In the genomic region with DNA sequence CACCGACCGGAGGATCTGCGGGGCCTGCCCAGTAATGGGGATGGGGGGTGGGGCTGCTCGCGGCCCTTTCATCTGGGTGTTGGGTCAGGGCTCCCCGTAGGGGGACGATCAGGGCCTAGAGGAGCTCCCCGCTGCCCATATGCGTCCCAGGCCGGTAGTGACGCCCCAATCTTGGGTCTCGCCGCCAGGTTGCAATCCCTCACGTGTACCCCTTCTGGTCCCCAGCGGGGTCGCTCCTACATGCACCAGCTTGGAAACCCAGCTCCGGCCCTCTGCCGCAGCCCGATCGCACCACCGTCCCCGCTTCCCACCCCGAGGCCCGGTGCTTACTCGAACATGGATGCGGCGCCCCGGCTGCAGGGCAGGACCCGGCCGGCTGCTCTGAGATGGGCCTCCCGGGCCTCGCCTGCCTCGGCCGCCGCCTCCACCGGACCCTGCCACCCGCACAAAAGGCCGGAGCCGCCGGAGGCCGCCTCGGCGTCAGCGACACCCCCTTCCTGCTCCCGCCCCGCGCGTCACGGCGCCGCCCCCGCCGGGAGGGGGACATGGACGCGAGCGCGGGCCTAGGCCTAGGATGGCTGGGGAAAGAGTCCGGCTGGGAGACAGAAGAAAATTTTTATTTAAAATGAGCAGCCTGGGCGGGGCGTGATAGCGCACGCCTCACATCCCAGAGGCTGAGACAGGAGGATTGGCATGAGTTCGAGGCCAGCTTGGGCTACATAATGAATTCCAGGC, we compare ENCODE assay signal across 8 mouse cellular contexts. TPM values are rescaled to one million over a fixed set of nuclear protein-coding genes. Genes with fewer than 3 reads are reported as not detected.
A peak's percentile ranks its signal among the peaks of the same experiment; 100 is the strongest.
DNase-seq lines count a peak whose midpoint lies in the region; ATAC-seq and TF ChIP-seq lines count a peak whose summit lies in the region.

No protein-coding gene starts in this region.

- H3K36me3 ChIP-seq in forebrain, embryonic 12.5 days (replicated peaks), result peaks cover 16% of the 10 kb centered on the region
- H3K36me3 ChIP-seq in heart, postnatal 0 days (replicated peaks; ENCODE audit: control insufficient read depth, insufficient read depth, low read length), result no peaks in the 10 kb centered on the region
- H3K36me3 ChIP-seq in liver, embryonic 16.5 days (ENCODE audit: control insufficient read depth, insufficient read depth), result no peaks in the 10 kb centered on the region
- H3K36me3 ChIP-seq in neural tube, embryonic 12.5 days, result peaks cover 11% of the 10 kb centered on the region
- no peaks in the 10 kb centered on the region for H3K36me3 ChIP-seq in stomach, postnatal 0 days (ENCODE audit: control insufficient read depth, insufficient read depth, low read length)

- H3K27ac ChIP-seq in brown adipose tissue, adult 24 weeks (replicated peaks; ENCODE audit: low read depth, low read length), result peak overlapping the region; percentile 94
- peak overlapping the region; percentile 96 for H3K27ac ChIP-seq in forebrain, embryonic 12.5 days
- H3K27ac ChIP-seq in heart, postnatal 0 days (ENCODE audit: low read depth), result peak overlapping the region; percentile 98
- H3K27ac ChIP-seq in liver, embryonic 16.5 days (ENCODE audit: low read length), result peak overlapping the region; percentile 86
- H3K27ac ChIP-seq in neural tube, embryonic 12.5 days, result peak overlapping the region; percentile 95
- peak overlapping the region; percentile 96 for H3K27ac ChIP-seq in stomach, postnatal 0 days (replicated peaks)

- peak overlapping the region; percentile 69 for H3K4me2 ChIP-seq in forebrain, embryonic 12.5 days
- peak overlapping the region; percentile 87 for H3K4me2 ChIP-seq in heart, postnatal 0 days (ENCODE audit: low read depth, low read length)
- peak overlapping the region; percentile 82 for H3K4me2 ChIP-seq in liver, embryonic 16.5 days (ENCODE audit: low read depth, low read length)
- H3K4me2 ChIP-seq in neural tube, embryonic 12.5 days (replicated peaks), result peak overlapping the region; percentile 77
- H3K4me2 ChIP-seq in stomach, postnatal 0 days (replicated peaks; ENCODE audit: low read depth), result peak overlapping the region; percentile 63

- DNase-seq in CD8-positive naive resting alpha-beta T cell, adult 2 months (ENCODE audit: low read depth in 2 of 2, low spot score in 2 of 2), result peak; percentile 41 to 60
- DNase-seq in heart, postnatal 0 days (ENCODE audit: low spot score), result peak; percentile 79
- DNase-seq in kidney, postnatal 36 days, result peak; percentile 89 to 94
- DNase-seq in stomach, postnatal 0 days (ENCODE audit: low spot score), result peak; percentile 88

- peak; percentile 3; the same call in 1 of the 2 replicates for TF ChIP-seq CTCF in heart, postnatal 0 days (IDR thresholded peaks at IDR 0.05; ENCODE audit: low read depth)
- TF ChIP-seq CTCF in stomach, postnatal 0 days (IDR thresholded peaks at IDR 0.05; ENCODE audit: low read depth), result peak; percentile 8; the same call in 1 of the 2 replicates

- no peaks in the 10 kb centered on the region for H3K27me3 ChIP-seq in forebrain, embryonic 12.5 days
- H3K27me3 ChIP-seq in heart, postnatal 0 days (ENCODE audit: control insufficient read depth, insufficient read depth, low read length), result no peaks in the 10 kb centered on the region
- H3K27me3 ChIP-seq in liver, embryonic 16.5 days (ENCODE audit: control insufficient read depth, insufficient read depth, low read depth, low read length), result no peaks in the 10 kb centered on the region
- H3K27me3 ChIP-seq in neural tube, embryonic 12.5 days (replicated peaks), result no peaks in the 10 kb centered on the region
- no peaks in the 10 kb centered on the region for H3K27me3 ChIP-seq in stomach, postnatal 0 days (ENCODE audit: control insufficient read depth, insufficient read depth, low read length)

- H3K4me1 ChIP-seq in brown adipose tissue, adult 24 weeks (ENCODE audit: control insufficient read depth, insufficient read depth, insufficient read length, low read length), result peaks cover 20% of the 10 kb centered on the region
- peaks cover 44% of the 10 kb centered on the region for H3K4me1 ChIP-seq in forebrain, embryonic 12.5 days
- peaks cover 44% of the 10 kb centered on the region for H3K4me1 ChIP-seq in heart, postnatal 0 days (ENCODE audit: control insufficient read depth, insufficient read depth)
- H3K4me1 ChIP-seq in liver, embryonic 16.5 days (ENCODE audit: control insufficient read depth, low read depth, low read length), result peaks cover 40% of the 10 kb centered on the region
- H3K4me1 ChIP-seq in neural tube, embryonic 12.5 days, result peaks cover 31% of the 10 kb centered on the region
- H3K4me1 ChIP-seq in stomach, postnatal 0 days (replicated peaks; ENCODE audit: control insufficient read depth, insufficient read depth), result 0 out of 2 replicates have a peak, but pooled peaks cover 4% of the 10 kb centered on the region

- peak; percentile 89 for ATAC-seq in forebrain, embryonic 12.5 days (ENCODE audit: low FRiP score)
- ATAC-seq in heart, postnatal 0 days (ENCODE audit: insufficient read depth, low read depth), result peak; percentile 86
- ATAC-seq in liver, embryonic 16.5 days (ENCODE audit: low read depth), result peak; percentile 84
- peak; percentile 59 for ATAC-seq in neural tube, embryonic 12.5 days (ENCODE audit: low FRiP score, low read depth)
- peak; percentile 89 for ATAC-seq in stomach, postnatal 0 days (ENCODE audit: low FRiP score, low TSS enrichment)

- H3K9ac ChIP-seq in forebrain, embryonic 12.5 days, result peak overlapping the region; percentile 96
- H3K9ac ChIP-seq in heart, postnatal 0 days (replicated peaks; ENCODE audit: low read depth, low read length), result peak overlapping the region; percentile 88
- H3K9ac ChIP-seq in liver, embryonic 16.5 days (ENCODE audit: low read depth, low read length), result peak overlapping the region; percentile 73
- H3K9ac ChIP-seq in neural tube, embryonic 12.5 days, result peak overlapping the region; percentile 98
- peak overlapping the region; percentile 78 for H3K9ac ChIP-seq in stomach, postnatal 0 days (ENCODE audit: low read length)

- under 1% methylated on average over 61 of the region's 63 CpGs for WGBS in forebrain, embryonic 12.5 days
- WGBS in heart, postnatal 0 days, result under 1% methylated on average over 63 of the region's 63 CpGs
- under 1% methylated on average over 62 of the region's 63 CpGs for WGBS in liver, embryonic 16.5 days (ENCODE audit: insufficient replicate concordance)
- under 1% methylated on average over 63 of the region's 63 CpGs for WGBS in neural tube, embryonic 12.5 days
- WGBS in stomach, postnatal 0 days, result 1% methylated on average over 56 of the region's 63 CpGs

- TF ChIP-seq EP300 in heart, postnatal 0 days (IDR thresholded peaks at IDR 0.05; ENCODE audit: low read depth), result no peak
- no peak for TF ChIP-seq EP300 in stomach, postnatal 0 days (optimal IDR thresholded peaks at IDR 0.05)

- H3K9me3 ChIP-seq in forebrain, embryonic 12.5 days, result no peaks in the 10 kb centered on the region
- no peaks in the 10 kb centered on the region for H3K9me3 ChIP-seq in heart, postnatal 0 days (replicated peaks; ENCODE audit: control insufficient read depth, low read length)
- no peaks in the 10 kb centered on the region for H3K9me3 ChIP-seq in liver, embryonic 16.5 days (replicated peaks; ENCODE audit: control insufficient read depth, low read length)
- H3K9me3 ChIP-seq in neural tube, embryonic 12.5 days, result no peaks in the 10 kb centered on the region
- no peaks in the 10 kb centered on the region for H3K9me3 ChIP-seq in stomach, postnatal 0 days (ENCODE audit: control insufficient read depth, low read length)

- peak overlapping the region; percentile 63 for H3K4me3 ChIP-seq in brown adipose tissue, adult 24 weeks (ENCODE audit: insufficient read depth, low read depth, low read length)
- H3K4me3 ChIP-seq in forebrain, embryonic 12.5 days (replicated peaks), result peak overlapping the region; percentile 86
- peak overlapping the region; percentile 85 for H3K4me3 ChIP-seq in heart, postnatal 0 days (ENCODE audit: low read depth, low read length)
- peak overlapping the region; percentile 74 for H3K4me3 ChIP-seq in liver, embryonic 16.5 days (ENCODE audit: low read depth, low read length)
- H3K4me3 ChIP-seq in neural tube, embryonic 12.5 days, result peak overlapping the region; percentile 84
- H3K4me3 ChIP-seq in stomach, postnatal 0 days (ENCODE audit: low read depth, low read length), result peak overlapping the region; percentile 57

RNA-seq across cellular contexts. Expression of a gene that starts 5.0 kb away (rescaled TPM):
- polyA plus RNA-seq in brown adipose tissue, adult 24 weeks (2012; ENCODE audit: insufficient read depth, insufficient read length, missing spikeins), result 24.7 and 34.9 TPM in 2 replicates
- 155 and 174 TPM in 2 replicates for polyA plus RNA-seq in forebrain, embryonic 12.5 days (2016; fragmentation: Nextera tagmentation; extraction: Ambion mirVana)
- 53.9 and 57.2 TPM in 2 replicates for total RNA-seq in heart, postnatal 0 days (2014; rRNA removed; ENCODE audit: low replicate concordance)
- polyA plus RNA-seq in heart, postnatal 0 days (2015; fragmentation: Nextera tagmentation; extraction: Ambion mirVana), result 25.9 and 27.0 TPM in 2 replicates
- 10.2 and 11.6 TPM in 2 replicates for polyA plus RNA-seq in liver, embryonic 16.5 days (2015; fragmentation: Nextera tagmentation; extraction: Ambion mirVana)
- 207 and 221 TPM in 2 replicates for polyA plus RNA-seq in neural tube, embryonic 12.5 days (2016; fragmentation: Nextera tagmentation; extraction: Ambion mirVana)
- polyA plus RNA-seq in stomach, postnatal 0 days (2015; fragmentation: Nextera tagmentation; extraction: Ambion mirVana), result 14.4 and 17.4 TPM in 2 replicates

RNA-seq across cellular contexts. Expression of a gene that starts 23.9 kb away (rescaled TPM):
- 25.9 and 30.4 TPM in 2 replicates for polyA plus RNA-seq in brown adipose tissue, adult 24 weeks (2012; ENCODE audit: insufficient read depth, insufficient read length, missing spikeins)
- 1.1 and 1.3 TPM in 2 replicates for polyA plus RNA-seq in forebrain, embryonic 12.5 days (2016; fragmentation: Nextera tagmentation; extraction: Ambion mirVana)
- total RNA-seq in heart, postnatal 0 days (2014; rRNA removed; ENCODE audit: low replicate concordance), result 4.7 and 28.3 TPM in 2 replicates
- 4.2 and 5.3 TPM in 2 replicates for polyA plus RNA-seq in heart, postnatal 0 days (2015; fragmentation: Nextera tagmentation; extraction: Ambion mirVana)
- 0.75 and 0.76 TPM in 2 replicates for polyA plus RNA-seq in liver, embryonic 16.5 days (2015; fragmentation: Nextera tagmentation; extraction: Ambion mirVana)
- polyA plus RNA-seq in neural tube, embryonic 12.5 days (2016; fragmentation: Nextera tagmentation; extraction: Ambion mirVana), result 2.5 and 2.8 TPM in 2 replicates
- 2.3 and 2.5 TPM in 2 replicates for polyA plus RNA-seq in stomach, postnatal 0 days (2015; fragmentation: Nextera tagmentation; extraction: Ambion mirVana)

RNA-seq across cellular contexts. Expression of a gene that starts 35.6 kb away (rescaled TPM):
- polyA plus RNA-seq in brown adipose tissue, adult 24 weeks (2012; ENCODE audit: insufficient read depth, insufficient read length, missing spikeins), result not detected in 2 replicates
- polyA plus RNA-seq in forebrain, embryonic 12.5 days (2016; fragmentation: Nextera tagmentation; extraction: Ambion mirVana), result 0.49 and 0.67 TPM in 2 replicates
- 6.7 and 10.5 TPM in 2 replicates for total RNA-seq in heart, postnatal 0 days (2014; rRNA removed; ENCODE audit: low replicate concordance)
- 1.3 and 1.7 TPM in 2 replicates for polyA plus RNA-seq in heart, postnatal 0 days (2015; fragmentation: Nextera tagmentation; extraction: Ambion mirVana)
- 129 and 145 TPM in 2 replicates for polyA plus RNA-seq in liver, embryonic 16.5 days (2015; fragmentation: Nextera tagmentation; extraction: Ambion mirVana)
- polyA plus RNA-seq in neural tube, embryonic 12.5 days (2016; fragmentation: Nextera tagmentation; extraction: Ambion mirVana), result 0.27 and 0.46 TPM in 2 replicates
- polyA plus RNA-seq in stomach, postnatal 0 days (2015; fragmentation: Nextera tagmentation; extraction: Ambion mirVana), result 17.9 and 21.7 TPM in 2 replicates

Comparison
In these comparisons a context has a peak if more than half of its experiments do, and no peak if none do; other contexts are left out.
1. Peak in every context shown above with its lines: DNase-seq, ATAC-seq, H3K4me3 ChIP-seq and H3K27ac ChIP-seq.